Mouse (Mus musculus) MEL (cell line): ENCODE measurements around the gene Rassf3.

ENCODE experiments used
- CHD1 ChIP-seq: IDR thresholded peaks from 2 replicates; pipeline ENCODE4 v1.6.1; 2012; ENCODE audit warnings: low read depth, mild to moderate bottlenecking, inconsistent platforms, low read length, improper control_type of control experiment
- CTCF ChIP-seq, 3 experiments: IDR thresholded peaks in 2 of 3; conservative IDR thresholded peaks in 1 of 3; 2 replicates each; pipeline ENCODE4 v1.5.1; 2011 to 2012; ENCODE audit warnings: low read length in 3 of 3, low read depth in 2 of 3, mild to moderate bottlenecking in 2 of 3, improper control_type of control experiment in 1 of 3, inconsistent platforms in 1 of 3, mixed read lengths in 1 of 3, moderate library complexity in 1 of 3; ENCODE audit not compliant: control insufficient read depth in 1 of 3, insufficient read depth in 1 of 3, poor library complexity in 1 of 3, severe bottlenecking in 1 of 3
- EP300 ChIP-seq, 2 experiments: IDR thresholded peaks; 2 replicates each; pipeline ENCODE4 v1.6.1; 2011; ENCODE audit warnings: improper control_type of control experiment in 2 of 2, low read length in 2 of 2, low read depth in 1 of 2, mild to moderate bottlenecking in 1 of 2
- MAZ ChIP-seq: IDR thresholded peaks from 2 replicates; pipeline ENCODE4 v1.6.1; 2012; ENCODE audit warnings: low read depth, mild to moderate bottlenecking, inconsistent platforms, low read length, improper control_type of control experiment
- POLR2A ChIP-seq, 2 experiments: IDR thresholded peaks; 2 replicates each; pipeline ENCODE4 v1.6.1; 2011 to 2012; ENCODE audit warnings: low read length in 2 of 2, mild to moderate bottlenecking in 2 of 2, control low read depth in 1 of 2, improper control_type of control experiment in 1 of 2, low read depth in 1 of 2, moderate library complexity in 1 of 2; ENCODE audit not compliant: control insufficient read depth in 1 of 2, insufficient read depth in 1 of 2, poor library complexity in 1 of 2
- POLR2AphosphoS5 ChIP-seq: IDR thresholded peaks from 2 replicates; pipeline ENCODE4 v1.6.1; 2012; ENCODE audit warnings: low read depth, borderline replicate concordance, mild to moderate bottlenecking, inconsistent platforms, low read length, moderate library complexity, mixed read lengths
- USF1 ChIP-seq: IDR thresholded peaks from 2 replicates; pipeline ENCODE4 v1.6.1; 2014; ENCODE audit warnings: low read depth, mild to moderate bottlenecking, inconsistent platforms, low read length, improper control_type of control experiment, moderate library complexity

DNA sequence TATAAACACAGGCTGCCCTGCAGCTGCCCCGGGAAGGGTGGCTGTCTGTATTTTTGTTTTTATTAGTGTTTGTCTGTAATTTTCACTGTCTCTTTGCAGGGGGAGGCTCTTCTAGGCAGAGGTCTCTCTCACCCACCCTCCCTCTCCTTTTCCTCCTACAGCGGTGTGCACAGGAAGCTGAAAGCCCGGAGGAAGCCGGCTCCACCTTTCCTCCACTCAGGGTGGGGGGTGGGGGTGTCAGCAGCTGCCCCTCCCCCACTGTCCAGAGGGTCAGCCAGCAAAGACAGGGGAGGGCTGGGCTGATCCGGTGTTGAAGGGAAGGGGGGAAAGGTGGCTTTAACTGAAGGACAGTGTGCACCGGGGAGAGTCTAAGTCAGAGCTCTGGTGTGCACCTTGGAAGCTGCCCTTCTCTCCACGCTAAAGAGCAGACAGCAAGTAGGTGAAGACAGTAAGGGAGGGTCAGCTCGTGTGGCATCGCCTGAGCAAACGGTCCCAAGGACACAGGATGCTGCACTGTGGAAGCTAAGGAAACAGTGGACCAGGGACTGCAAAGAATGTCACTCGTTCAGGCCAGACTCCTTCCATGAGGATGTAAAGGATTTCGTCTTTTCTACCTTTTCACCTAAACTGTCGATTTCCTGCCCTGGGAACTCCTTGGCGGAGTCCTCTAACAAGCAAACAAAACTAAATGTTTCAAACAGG, 46.0 kb downstream of the Rassf3 start:
- TF ChIP-seq USF1 (no peak), CTCF (IDR thresholded peaks at IDR 0.05 in 2 of 3, conservative IDR thresholded peaks at IDR 0.05 in 1 of 3; ENCODE audit: control insufficient read depth in 1 of 3, insufficient read depth in 1 of 3, low read depth in 2 of 3, low read length in 3 of 3, poor library complexity in 1 of 3, severe bottlenecking in 1 of 3) (no peak), POLR2A (IDR thresholded peaks at IDR 0.05; ENCODE audit: control insufficient read depth in 1 of 2, insufficient read depth in 1 of 2, low read depth in 1 of 2, low read length in 2 of 2, poor library complexity in 1 of 2) (no peak), CHD1 (no peak), MAZ (no peak), EP300 (IDR thresholded peaks at IDR 0.05; ENCODE audit: low read depth in 1 of 2, low read length in 2 of 2) (no peak), POLR2AphosphoS5 (no peak)
